Mouse (Mus musculus) CH12.LX (cell line): ENCODE data around the gene Lrp5.

ENCODE experiments used
- CTCF ChIP-seq, 2 experiments: IDR thresholded peaks in 1 of 2; conservative IDR thresholded peaks in 1 of 2; 2 replicates each; pipeline ENCODE4 v1.5.1; 2011 to 2012; ENCODE audit warnings: low read depth in 2 of 2, low read length in 2 of 2, improper control_type of control experiment in 1 of 2, inconsistent platforms in 1 of 2, mild to moderate bottlenecking in 1 of 2, moderate library complexity in 1 of 2
- MAX ChIP-seq: IDR thresholded peaks from 2 replicates; pipeline ENCODE4 v1.6.1; 2011; ENCODE audit warnings: low read length, improper control_type of control experiment
- MXI1 ChIP-seq: IDR thresholded peaks from 2 replicates; pipeline ENCODE4 v1.6.1; 2011; ENCODE audit warnings: mild to moderate bottlenecking, low read depth, low read length, improper control_type of control experiment
- POLR2A ChIP-seq: IDR thresholded peaks from 2 replicates; pipeline ENCODE4 v1.6.1; 2011; ENCODE audit warnings: low read depth, mild to moderate bottlenecking, improper control_type of control experiment, low read length
- USF1 ChIP-seq: IDR thresholded peaks from 2 replicates; pipeline ENCODE4 v1.6.1; 2014; ENCODE audit warnings: low read depth, mild to moderate bottlenecking, inconsistent platforms, low read length, improper control_type of control experiment

GRCm38 (mm10) chr19:3594316-3594715, 92.0 kb downstream of the Lrp5 start:
- TF ChIP-seq POLR2A = no peak
- no peak for TF ChIP-seq CTCF (conservative IDR thresholded peaks at IDR 0.05 in 1 of 2, IDR thresholded peaks at IDR 0.05 in 1 of 2; ENCODE audit: low read depth in 2 of 2, low read length in 2 of 2)
- no peak for TF ChIP-seq MXI1
- no peak for TF ChIP-seq USF1
- no peak for TF ChIP-seq MAX
